Mouse (Mus musculus) neural tube, embryonic 14.5 days (tissue): Measurements from ENCODE around the gene Zfp93. TPM values are rescaled to one million over a fixed set of nuclear protein-coding genes. Genes with fewer than 3 reads are reported as not detected.

Experiments used
- ATAC-seq: fragments of 200-750 bp; cut with Nextera tagmentation; 2 replicates; pipeline ENCODE4 v1.8.0; 2017; ENCODE audit warnings: low read depth, mild to moderate bottlenecking, moderate TSS enrichment, moderate library complexity
- H3K27ac ChIP-seq: fragments of 300-500 bp; sonication (generic); 2 replicates; pipeline ENCODE4 v1.5.1; 2014; ENCODE audit warnings: low read depth, mild to moderate bottlenecking, control low read depth, low read length, moderate library complexity, mixed read lengths
- H3K27me3 ChIP-seq: fragments of 300-500 bp; sonication (generic); 2 replicates; pipeline ENCODE4 v1.6.1; 2014; ENCODE audit warnings: low read length; ENCODE audit not compliant: control insufficient read depth, insufficient read depth
- H3K36me3 ChIP-seq: fragments of 300-500 bp; sonication (generic); 2 replicates; pipeline ENCODE4 v1.6.1; 2014; ENCODE audit warnings: low read length, mixed read lengths; ENCODE audit not compliant: control insufficient read depth, insufficient read depth
- H3K4me1 ChIP-seq: fragments of 300-500 bp; sonication (generic); 2 replicates; pipeline ENCODE4 v1.6.1; 2014; ENCODE audit warnings: low read length; ENCODE audit not compliant: control insufficient read depth, insufficient read depth
- H3K4me2 ChIP-seq: fragments of 300-500 bp; sonication (generic); 2 replicates; pipeline ENCODE4 v1.6.1; 2014; ENCODE audit warnings: mild to moderate bottlenecking, low read depth, low read length, control low read depth
- H3K4me3 ChIP-seq: fragments of 300-500 bp; sonication (generic); 2 replicates; pipeline ENCODE4 v1.5.1; 2014; ENCODE audit warnings: low read depth, low read length, control low read depth, mixed read lengths
- H3K9ac ChIP-seq: fragments of 300-500 bp; sonication (generic); replicated peaks from 2 replicates; pipeline ENCODE4 v1.6.1; 2014; ENCODE audit warnings: low read depth, mild to moderate bottlenecking, control low read depth, low read length, mixed read lengths
- H3K9me3 ChIP-seq: fragments of 300-500 bp; sonication (generic); 2 replicates; pipeline ENCODE4 v1.6.1; 2016; ENCODE audit warnings: low read length; ENCODE audit not compliant: control insufficient read depth
- WGBS: fragments of 180-500 bp; shearing (Covaris S2); extraction: QIAGEN DNeasy Blood & Tissue Kit; methylation state at CpG from one replicate; pipeline ENCODE4 v1.1.7; 2014; 5-methylcytosine and 5-hydroxymethylcytosine counted together
- polyA plus RNA-seq: library from polyadenylated mRNA; unstranded; fragments of >200 nt; fragmentation: Nextera tagmentation; extraction: Ambion mirVana; gene quantifications from 2 replicates; pipeline ENCODE4 v1.2.1, GENCODE M21; 2014

Zfp93 gene
- polyA plus RNA-seq, 1 experiment from 2014 or later: 8.9 TPM

GRCm38 (mm10) chr7:24318942-24319341 is 48.7 kb downstream of the Zfp93 start:
- Histone ChIP-seq H3K9me3 (no peaks in the 10 kb centered on the region; the same call in 1 of the 2 replicates), H3K27me3 (no peaks in the 10 kb centered on the region), H3K9ac (no peak overlapping the region), H3K27ac (no peak overlapping the region), H3K4me1 (peaks cover 5% of the 10 kb centered on the region), H3K36me3 (no peaks in the 10 kb centered on the region), H3K4me3 (no peak overlapping the region), H3K4me2 (no peak overlapping the region)
- no peak for ATAC-seq
- WGBS: 74% methylated on average over 6 of the region's 6 CpGs

DNA sequence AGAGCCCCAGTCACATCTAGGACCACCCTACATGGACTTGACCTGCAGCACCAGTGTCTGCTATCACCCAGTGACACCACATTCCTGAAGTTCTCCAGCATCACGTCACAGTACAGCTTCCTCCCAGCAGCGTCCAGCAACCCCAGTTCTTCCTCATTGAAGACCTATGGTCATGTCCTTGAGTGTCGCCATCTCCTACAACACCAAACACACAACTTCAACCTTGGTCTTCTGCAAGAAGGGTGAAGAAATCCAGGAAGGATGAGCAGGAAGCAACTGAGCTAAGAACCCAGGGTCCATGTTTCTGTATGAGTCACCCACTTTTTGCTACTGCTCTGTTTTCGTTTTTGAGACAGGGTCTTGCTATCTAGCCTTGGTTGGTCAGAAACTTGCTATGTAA is 52.4 kb downstream of the Zfp93 start:
- Histone ChIP-seq H3K4me3 (no peak overlapping the region), H3K36me3 (no peaks in the 10 kb centered on the region), H3K27me3 (no peaks in the 10 kb centered on the region), H3K9ac (no peak overlapping the region), H3K9me3 (no peaks in the 10 kb centered on the region; the same call in 1 of the 2 replicates), H3K27ac (no peak overlapping the region), H3K4me2 (no peak overlapping the region), H3K4me1 (no peaks in the 10 kb centered on the region)
- 83% methylated on average over 4 of the region's 4 CpGs for WGBS
- no peak for ATAC-seq

DNA sequence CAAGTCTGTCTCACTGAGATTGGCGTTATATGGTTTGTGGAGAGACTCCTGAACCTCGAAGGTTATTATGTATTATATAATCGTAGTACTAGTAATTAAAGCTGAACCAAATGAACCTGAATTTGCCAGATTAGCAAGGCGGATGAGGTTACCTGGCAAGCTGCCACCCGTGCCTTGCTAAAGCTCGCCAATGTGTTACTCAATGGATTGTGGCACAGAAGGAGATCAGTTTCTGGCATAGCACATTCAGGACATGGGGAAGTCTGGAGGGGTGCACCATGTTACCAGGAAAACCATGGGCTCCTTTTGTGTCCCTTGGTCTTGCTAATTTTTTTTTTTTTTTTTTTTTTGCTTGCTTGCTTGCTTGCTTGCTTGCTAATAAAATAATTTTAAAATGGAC is 55.0 kb downstream of the Zfp93 start:
- no peaks in the 10 kb centered on the region for H3K27me3 ChIP-seq
- H3K4me3 ChIP-seq: no peak overlapping the region
- H3K4me1 ChIP-seq: no peaks in the 10 kb centered on the region
- H3K36me3 ChIP-seq: no peaks in the 10 kb centered on the region
- no peaks in the 10 kb centered on the region; the same call in 1 of the 2 replicates for H3K9me3 ChIP-seq
- H3K9ac ChIP-seq: no peak overlapping the region
- WGBS: 81% methylated on average over 6 of the region's 6 CpGs
- H3K27ac ChIP-seq: no peak overlapping the region
- H3K4me2 ChIP-seq: peak overlapping the region; percentile 29; the same call in 1 of the 2 replicates
- no peak for ATAC-seq

GRCm38 (mm10) chr7:24325675-24326128 is 55.5 kb downstream of the Zfp93 start:
- peak overlapping the region; percentile 14; the same call in 1 of the 2 replicates for H3K4me3 ChIP-seq
- peak; percentile 28; the same call in 1 of the 2 replicates for ATAC-seq
- peak overlapping the region; percentile 29; the same call in 1 of the 2 replicates for H3K4me2 ChIP-seq
- H3K9ac ChIP-seq: no peak overlapping the region
- H3K36me3 ChIP-seq: no peaks in the 10 kb centered on the region
- H3K9me3 ChIP-seq: no peaks in the 10 kb centered on the region; the same call in 1 of the 2 replicates
- no peaks in the 10 kb centered on the region for H3K4me1 ChIP-seq
- H3K27ac ChIP-seq: no peak overlapping the region
- WGBS: 7% methylated on average over 13 of the region's 13 CpGs
- no peaks in the 10 kb centered on the region for H3K27me3 ChIP-seq

GRCm38 (mm10) chr7:24326273-24327135 is 56.3 kb downstream of the Zfp93 start:
- Histone ChIP-seq H3K4me3 (peak overlapping the region; percentile 14; the same call in 1 of the 2 replicates), H3K36me3 (no peaks in the 10 kb centered on the region), H3K4me2 (peak overlapping the region; percentile 29; the same call in 1 of the 2 replicates), H3K9me3 (no peaks in the 10 kb centered on the region; the same call in 1 of the 2 replicates), H3K9ac (no peak overlapping the region), H3K4me1 (no peaks in the 10 kb centered on the region), H3K27me3 (no peaks in the 10 kb centered on the region), H3K27ac (no peak overlapping the region)
- WGBS: 34% methylated on average over 20 of the region's 20 CpGs
- ATAC-seq: peak; percentile 58

Other genes starting within 250 kb of the Zfp93 start
- 0.01 TPM in 1 of 2 replicates, not detected in the other for gene Vmn1r183, start 217.2 kb upstream of the Zfp93 start, polyA plus RNA-seq
- gene Zfp180, start 188.5 kb upstream of the Zfp93 start, polyA plus RNA-seq: 38.6 and 41.8 TPM in 2 replicates
- gene Zfp112, start 158.1 kb upstream of the Zfp93 start, polyA plus RNA-seq: 11.2 and 11.7 TPM in 2 replicates
- gene Zfp235, start 136.3 kb upstream of the Zfp93 start, polyA plus RNA-seq: 27.8 and 32.4 TPM in 2 replicates
- 3.8 and 4.0 TPM in 2 replicates for gene Zfp114, start 95.4 kb upstream of the Zfp93 start, polyA plus RNA-seq
- gene Zfp111, start 59.0 kb upstream of the Zfp93 start, polyA plus RNA-seq: 4.5 and 6.7 TPM in 2 replicates
- gene Zfp109, start 32.9 kb upstream of the Zfp93 start, polyA plus RNA-seq: 3.8 and 4.5 TPM in 2 replicates
- gene Zfp108, start 15.6 kb upstream of the Zfp93 start, polyA plus RNA-seq: 7.0 and 7.2 TPM in 2 replicates
- 37.3 and 39.6 TPM in 2 replicates for gene Zfp61, start 30.8 kb downstream of the Zfp93 start, polyA plus RNA-seq
- 19.2 and 24.2 TPM in 2 replicates for gene Zfp94, start 46.2 kb downstream of the Zfp93 start, polyA plus RNA-seq
- 0.32 and 0.99 TPM in 2 replicates for gene Tescl, start 63.5 kb downstream of the Zfp93 start, polyA plus RNA-seq
- gene Lypd5, start 78.8 kb downstream of the Zfp93 start, polyA plus RNA-seq: not detected in 2 replicates
- 2.0 and 2.1 TPM in 2 replicates for gene Kcnn4, start 99.8 kb downstream of the Zfp93 start, polyA plus RNA-seq
- 32.9 and 34.9 TPM in 2 replicates for gene Smg9, start 129.2 kb downstream of the Zfp93 start, polyA plus RNA-seq
- gene Irgc1, start 181.9 kb downstream of the Zfp93 start, polyA plus RNA-seq: not detected in 2 replicates
- 0.81 and 1.6 TPM in 2 replicates for gene Plaur, start 192.1 kb downstream of the Zfp93 start, polyA plus RNA-seq
- gene Cadm4, start 211.6 kb downstream of the Zfp93 start, polyA plus RNA-seq: 15.9 and 22.6 TPM in 2 replicates
- 165 and 211 TPM in 2 replicates for gene Zfp428, start 236.6 kb downstream of the Zfp93 start, polyA plus RNA-seq
- 1.6 and 2.2 TPM in 2 replicates for gene AC161166.1, start 242.0 kb downstream of the Zfp93 start, polyA plus RNA-seq